Mouse (Mus musculus) lung, postnatal 0 days (tissue): Measurements from ENCODE around the gene Suds3.

Experiments
- CTCF ChIP-seq: IDR thresholded peaks from 2 replicates; pipeline ENCODE4 v1.5.1; 2016; ENCODE audit warnings: antibody characterized with exemption, mild to moderate bottlenecking
- EP300 ChIP-seq: IDR thresholded peaks from 2 replicates; pipeline ENCODE4 v1.6.1; 2016; ENCODE audit warnings: antibody characterized with exemption, mild to moderate bottlenecking, control low read depth

DNA sequence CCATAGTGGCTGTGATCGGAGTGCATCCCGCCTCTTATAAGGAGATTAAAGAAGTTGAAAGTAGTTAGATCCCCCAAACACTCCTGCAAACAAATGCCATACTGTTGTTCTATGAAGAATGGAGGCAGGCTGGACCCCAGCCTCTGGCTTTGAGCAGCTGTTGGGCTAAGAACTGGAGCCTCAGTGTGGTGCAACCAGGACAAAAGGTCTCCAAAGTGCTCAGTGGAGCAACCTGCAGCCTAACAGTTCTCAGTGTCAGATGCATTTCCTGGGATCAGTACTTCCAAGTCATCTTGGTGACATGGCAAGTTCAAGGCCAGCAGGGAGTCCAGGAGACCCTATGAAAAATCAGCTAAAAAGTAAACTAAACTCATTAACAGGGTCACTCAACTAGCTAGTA, 49.0 kb upstream of the Suds3 start:
- TF ChIP-seq CTCF (no peak), EP300 (no peak)
